ENCODE assay signal across 8 mouse cellular contexts in genomic region chr3:37653935-37654729, GRCm38 (mm10). TPM values are rescaled to one million over a fixed set of nuclear protein-coding genes. Genes with fewer than 3 reads are reported as not detected.
DNase-seq lines count a peak whose midpoint lies in the region; ATAC-seq and TF ChIP-seq lines count a peak whose summit lies in the region.

No protein-coding gene starts in this region.

- peaks cover 49% of the 10 kb centered on the region for H3K4me1 ChIP-seq in E14TG2a.4 (replicated peaks; ENCODE audit: low read depth, low read length)
- peaks cover 30% of the 10 kb centered on the region for H3K4me1 ChIP-seq in embryonic facial prominence, embryonic 15.5 days
- H3K4me1 ChIP-seq in limb, embryonic 12.5 days (replicated peaks), result peaks cover 42% of the 10 kb centered on the region
- H3K4me1 ChIP-seq in midbrain, embryonic 12.5 days, result peaks cover 22% of the 10 kb centered on the region

- 0 out of 2 replicates have a peak overlapping the region, but pooled peaks have one; percentile 2 for H3K9ac ChIP-seq in embryonic facial prominence, embryonic 15.5 days
- H3K9ac ChIP-seq in limb, embryonic 12.5 days (replicated peaks), result no peak overlapping the region; the same call in 1 of the 2 replicates
- H3K9ac ChIP-seq in midbrain, embryonic 12.5 days (replicated peaks), result no peak overlapping the region

- H3K27ac ChIP-seq in embryonic facial prominence, embryonic 15.5 days (replicated peaks), result peak overlapping the region; percentile 72
- peak overlapping the region; percentile 67; the same call in 1 of the 2 replicates for H3K27ac ChIP-seq in limb, embryonic 12.5 days
- no peak overlapping the region for H3K27ac ChIP-seq in midbrain, embryonic 12.5 days (replicated peaks)

- H3K27me3 ChIP-seq in E14TG2a.4 (ENCODE audit: insufficient read depth, low read length), result peaks cover 6% of the 10 kb centered on the region
- peaks cover 9% of the 10 kb centered on the region; the same call in 1 of the 2 replicates for H3K27me3 ChIP-seq in embryonic facial prominence, embryonic 15.5 days
- H3K27me3 ChIP-seq in limb, embryonic 12.5 days, result 0 out of 2 replicates have a peak, but pooled peaks cover 3% of the 10 kb centered on the region
- peaks cover 69% of the 10 kb centered on the region for H3K27me3 ChIP-seq in midbrain, embryonic 12.5 days

- ATAC-seq in embryonic facial prominence, embryonic 15.5 days (ENCODE audit: insufficient number of reproducible peaks, low FRiP score, low TSS enrichment, low read depth), result no peak; the same call in 1 of the 2 replicates
- ATAC-seq in hematopoietic stem cell, adult 5-6 weeks (replicated peaks in 1 of 2; ENCODE audit: insufficient read depth in 1 of 2, low FRiP score in 2 of 2, low TSS enrichment in 1 of 2, low read depth in 1 of 2, poor library complexity in 2 of 2, severe bottlenecking in 2 of 2), result peak; percentile 75 to 79
- 0 out of 2 replicates have a peak, but pooled peaks have one; percentile 15 for ATAC-seq in limb, embryonic 12.5 days (ENCODE audit: insufficient number of reproducible peaks, insufficient read depth, low FRiP score, low TSS enrichment, low read depth)
- ATAC-seq in midbrain, embryonic 12.5 days (ENCODE audit: low FRiP score, low read depth), result 0 out of 2 replicates have a peak, but pooled peaks have one; percentile 27

- TF ChIP-seq CTCF in E14TG2a.4 (conservative IDR thresholded peaks at IDR 0.05; ENCODE audit: low read length), result no peak

- H3K36me3 ChIP-seq in E14TG2a.4 (ENCODE audit: insufficient read depth, low read length), result no peaks in the 10 kb centered on the region
- no peaks in the 10 kb centered on the region for H3K36me3 ChIP-seq in embryonic facial prominence, embryonic 15.5 days
- 0 out of 2 replicates have a peak, but pooled peaks cover 2% of the 10 kb centered on the region for H3K36me3 ChIP-seq in limb, embryonic 12.5 days
- H3K36me3 ChIP-seq in midbrain, embryonic 12.5 days, result no peaks in the 10 kb centered on the region

- H3K4me3 ChIP-seq in E14TG2a.4 (replicated peaks; ENCODE audit: low read length), result peak overlapping the region; percentile 39
- H3K4me3 ChIP-seq in embryonic facial prominence, embryonic 15.5 days (replicated peaks), result peak overlapping the region; percentile 36
- H3K4me3 ChIP-seq in limb, embryonic 12.5 days (replicated peaks), result peak overlapping the region; percentile 29
- H3K4me3 ChIP-seq in midbrain, embryonic 12.5 days, result peak overlapping the region; percentile 18; the same call in 1 of the 2 replicates

- peak; percentile 90 for DNase-seq in 3T3-L1 (ENCODE audit: low read depth, low spot score)
- DNase-seq in cerebellum, adult 8-10 months, result no peak
- DNase-seq in spleen, postnatal 14 days (ENCODE audit: low spot score in 2 of 2), result no peak

- H3K4me2 ChIP-seq in embryonic facial prominence, embryonic 15.5 days (replicated peaks), result peak overlapping the region; percentile 52
- H3K4me2 ChIP-seq in limb, embryonic 12.5 days, result peak overlapping the region; percentile 56
- peak overlapping the region; percentile 43 for H3K4me2 ChIP-seq in midbrain, embryonic 12.5 days (replicated peaks)

- 3% methylated on average over 16 of the region's 16 CpGs for WGBS in embryonic facial prominence, embryonic 15.5 days
- WGBS in limb, embryonic 12.5 days, result 7% methylated on average over 16 of the region's 16 CpGs
- WGBS in midbrain, embryonic 12.5 days, result 12% methylated on average over 16 of the region's 16 CpGs

- no peaks in the 10 kb centered on the region for H3K9me3 ChIP-seq in E14TG2a.4 (ENCODE audit: low read length)
- H3K9me3 ChIP-seq in embryonic facial prominence, embryonic 15.5 days (replicated peaks), result no peaks in the 10 kb centered on the region
- no peaks in the 10 kb centered on the region for H3K9me3 ChIP-seq in limb, embryonic 12.5 days
- no peaks in the 10 kb centered on the region for H3K9me3 ChIP-seq in midbrain, embryonic 12.5 days

RNA-seq across cellular contexts. Expression of gene Spry1, which starts 14.4 kb away (rescaled TPM):
- polyA plus RNA-seq in embryonic facial prominence, embryonic 15.5 days (2015; fragmentation: Nextera tagmentation; extraction: Ambion mirVana), result 17.0 and 18.7 TPM in 2 replicates
- total RNA-seq in hematopoietic stem cell, adult 5-6 weeks (2017), result 16.3 and 29.6 TPM in 2 replicates
- 19.3 and 19.9 TPM in 2 replicates for polyA plus RNA-seq in limb, embryonic 12.5 days (2016; fragmentation: Nextera tagmentation; extraction: Ambion mirVana)
- 7.9 and 8.3 TPM in 2 replicates for polyA plus RNA-seq in midbrain, embryonic 12.5 days (2016; fragmentation: Nextera tagmentation; extraction: Ambion mirVana)
